12 mouse cellular contexts compared by ENCODE assay signal in genomic region chr7:101385866-101386452, GRCm38 (mm10). TPM values are rescaled to one million over a fixed set of nuclear protein-coding genes. Genes with fewer than 3 reads are reported as not detected.
DNase-seq lines count a peak whose midpoint lies in the region; ATAC-seq and TF ChIP-seq lines count a peak whose summit lies in the region.
"Had no signal": no experiment of that assay in that cellular context is flagged by ENCODE, and none has a peak within 500 bp of the region (broad histone marks: within the 10 kb centered on the region; RNA-seq: fewer than 3 reads in every experiment).

No protein-coding gene starts in this region.

- no peak for TF ChIP-seq EP300 in stomach, postnatal 0 days (optimal IDR thresholded peaks at IDR 0.05)

- no peak overlapping the region for H3K4me3 ChIP-seq in heart, embryonic 13.5 days
- peak overlapping the region; percentile 25 for H3K4me3 ChIP-seq in lung, embryonic 16.5 days (ENCODE audit: low read length)
- H3K4me3 ChIP-seq in stomach, postnatal 0 days (ENCODE audit: low read depth, low read length), result no peak overlapping the region
- no peak overlapping the region for H3K4me3 ChIP-seq in forebrain, embryonic 14.5 days (ENCODE audit: low read depth, low read length)
- H3K4me3 ChIP-seq: forebrain, embryonic 15.5 days; heart, embryonic 12.5 days had no signal

- H3K27me3 ChIP-seq in heart, embryonic 13.5 days (replicated peaks), result 0 out of 2 replicates have a peak, but pooled peaks cover 4% of the 10 kb centered on the region
- no peaks in the 10 kb centered on the region for H3K27me3 ChIP-seq in lung, embryonic 16.5 days (ENCODE audit: control insufficient read depth, insufficient read depth, low read depth, low read length)
- no peaks in the 10 kb centered on the region for H3K27me3 ChIP-seq in stomach, postnatal 0 days (ENCODE audit: control insufficient read depth, insufficient read depth, low read length)
- H3K27me3 ChIP-seq in forebrain, embryonic 14.5 days (replicated peaks; ENCODE audit: control insufficient read depth, insufficient read depth, low read length), result no peaks in the 10 kb centered on the region
- H3K27me3 ChIP-seq: forebrain, embryonic 15.5 days; heart, embryonic 12.5 days had no signal

- 0 out of 2 replicates have a peak overlapping the region, but pooled peaks have one; percentile 31 for H3K27ac ChIP-seq in heart, embryonic 13.5 days (replicated peaks)
- peak overlapping the region; percentile 90 for H3K27ac ChIP-seq in lung, embryonic 16.5 days (ENCODE audit: low read length)
- H3K27ac ChIP-seq in stomach, postnatal 0 days (replicated peaks), result peak overlapping the region; percentile 77
- H3K27ac ChIP-seq in forebrain, embryonic 14.5 days (ENCODE audit: low read depth, low read length), result no peak overlapping the region
- H3K27ac ChIP-seq: forebrain, embryonic 15.5 days had no signal

- peaks cover 23% of the 10 kb centered on the region for H3K36me3 ChIP-seq in heart, embryonic 13.5 days
- H3K36me3 ChIP-seq in lung, embryonic 16.5 days (ENCODE audit: control insufficient read depth, insufficient read depth, low read length), result peaks cover 18% of the 10 kb centered on the region
- peaks cover 11% of the 10 kb centered on the region; the same call in 1 of the 2 replicates for H3K36me3 ChIP-seq in stomach, postnatal 0 days (ENCODE audit: control insufficient read depth, insufficient read depth, low read length)
- no peaks in the 10 kb centered on the region for H3K36me3 ChIP-seq in forebrain, embryonic 14.5 days (ENCODE audit: control insufficient read depth, insufficient read depth, low read length)
- H3K36me3 ChIP-seq: forebrain, embryonic 15.5 days had no signal

- no peak for DNase-seq in heart, adult 8-10 months (ENCODE audit: low spot score)
- DNase-seq in lung, adult 18-20 months, result no peak
- DNase-seq in liver, result peak; percentile 42
- DNase-seq in stomach, postnatal 0 days (ENCODE audit: low spot score), result peak; percentile 38
- no peak for DNase-seq in forebrain, embryonic 14.5 days (ENCODE audit: low spot score)
- no peak for DNase-seq in embryo, embryonic 10 days (ENCODE audit: low spot score)
- DNase-seq: cerebellum, postnatal 36 days; layer of hippocampus, adult 9-11 months had no signal

- no peaks in the 10 kb centered on the region for H3K9me3 ChIP-seq in heart, embryonic 13.5 days
- H3K9me3 ChIP-seq in lung, embryonic 16.5 days (ENCODE audit: control insufficient read depth, low read length), result no peaks in the 10 kb centered on the region
- H3K9me3 ChIP-seq in stomach, postnatal 0 days (ENCODE audit: control insufficient read depth, low read length), result no peaks in the 10 kb centered on the region
- H3K9me3 ChIP-seq in forebrain, embryonic 14.5 days (replicated peaks; ENCODE audit: control insufficient read depth, low read length), result no peaks in the 10 kb centered on the region
- H3K9me3 ChIP-seq: forebrain, embryonic 15.5 days; heart, embryonic 12.5 days had no signal

- ATAC-seq in heart, embryonic 13.5 days (ENCODE audit: extremely low read depth, insufficient number of reproducible peaks, low FRiP score, low TSS enrichment), result no peak
- ATAC-seq in lung, embryonic 16.5 days (ENCODE audit: low read depth), result peak; percentile 72
- peak; percentile 19 for ATAC-seq in stomach, postnatal 0 days (ENCODE audit: low FRiP score, low TSS enrichment)
- ATAC-seq in forebrain, embryonic 14.5 days, result no peak
- ATAC-seq: forebrain, embryonic 15.5 days had no signal

- H3K4me2 ChIP-seq in heart, embryonic 13.5 days, result peak overlapping the region; percentile 28
- peak overlapping the region; percentile 49 for H3K4me2 ChIP-seq in lung, embryonic 16.5 days (ENCODE audit: low read depth, low read length)
- H3K4me2 ChIP-seq in stomach, postnatal 0 days (replicated peaks; ENCODE audit: low read depth), result peak overlapping the region; percentile 31
- H3K4me2 ChIP-seq in forebrain, embryonic 14.5 days (ENCODE audit: low read length), result no peak overlapping the region
- H3K4me2 ChIP-seq: forebrain, embryonic 15.5 days; heart, embryonic 12.5 days had no signal

- WGBS in heart, embryonic 13.5 days, result 48% methylated on average over 10 of the region's 10 CpGs
- WGBS in lung, embryonic 16.5 days, result 33% methylated on average over 10 of the region's 10 CpGs
- 34% methylated on average over 10 of the region's 10 CpGs for WGBS in stomach, postnatal 0 days
- WGBS in forebrain, embryonic 14.5 days, result 74% methylated on average over 10 of the region's 10 CpGs

- H3K4me1 ChIP-seq in heart, embryonic 13.5 days, result peaks cover 53% of the 10 kb centered on the region
- H3K4me1 ChIP-seq in lung, embryonic 16.5 days (replicated peaks; ENCODE audit: control insufficient read depth, insufficient read depth, low read length), result peaks cover 29% of the 10 kb centered on the region
- peaks cover 7% of the 10 kb centered on the region; the same call in 1 of the 2 replicates for H3K4me1 ChIP-seq in stomach, postnatal 0 days (replicated peaks; ENCODE audit: control insufficient read depth, insufficient read depth)
- no peaks in the 10 kb centered on the region for H3K4me1 ChIP-seq in forebrain, embryonic 14.5 days (ENCODE audit: control insufficient read depth, insufficient read depth, low read length)
- H3K4me1 ChIP-seq: forebrain, embryonic 15.5 days had no signal

- TF ChIP-seq CTCF in stomach, postnatal 0 days (IDR thresholded peaks at IDR 0.05; ENCODE audit: low read depth), result no peak

- peak overlapping the region; percentile 48; the same call in 1 of the 2 replicates for H3K9ac ChIP-seq in heart, embryonic 13.5 days
- H3K9ac ChIP-seq in lung, embryonic 16.5 days (ENCODE audit: low read length), result peak overlapping the region; percentile 40
- H3K9ac ChIP-seq in stomach, postnatal 0 days (ENCODE audit: low read length), result no peak overlapping the region
- no peak overlapping the region for H3K9ac ChIP-seq in forebrain, embryonic 14.5 days (ENCODE audit: low read length)
- H3K9ac ChIP-seq: forebrain, embryonic 15.5 days; heart, embryonic 12.5 days had no signal

RNA-seq across cellular contexts. Expression of gene Gm45837, which starts 24.7 kb away (rescaled TPM):
- not detected in 2 replicates for polyA plus RNA-seq in heart, embryonic 13.5 days (2015; fragmentation: Nextera tagmentation; extraction: Ambion mirVana)
- total RNA-seq in heart, adult 8-10 months (2022), result 1 to 10 TPM in 2 of 4 experiments, not detected in 2; 3.7 to 4.3 TPM
- 2.4 and 8.8 TPM in 2 replicates for polyA plus RNA-seq in lung, embryonic 16.5 days (2015; fragmentation: Nextera tagmentation; extraction: Ambion mirVana)
- 0.24 TPM in 1 of 2 replicates, not detected in the other for polyA plus RNA-seq in stomach, postnatal 0 days (2015; fragmentation: Nextera tagmentation; extraction: Ambion mirVana)
- not detected in 2 replicates for polyA plus RNA-seq in forebrain, embryonic 14.5 days (2014; fragmentation: Nextera tagmentation; extraction: Ambion mirVana)
- polyA plus RNA-seq: forebrain, embryonic 15.5 days had no signal

RNA-seq across cellular contexts. Expression of gene Pde2a, which starts 35.5 kb away (rescaled TPM):
- 10.4 and 11.5 TPM in 2 replicates for polyA plus RNA-seq in heart, embryonic 13.5 days (2015; fragmentation: Nextera tagmentation; extraction: Ambion mirVana)
- 10 to 100 TPM; 46.1 to 58.6 (median 52.8) TPM for total RNA-seq in heart, adult 8-10 months (2022)
- polyA plus RNA-seq in lung, embryonic 16.5 days (2015; fragmentation: Nextera tagmentation; extraction: Ambion mirVana), result 14.8 and 22.5 TPM in 2 replicates
- 9.2 and 9.5 TPM in 2 replicates for polyA plus RNA-seq in stomach, postnatal 0 days (2015; fragmentation: Nextera tagmentation; extraction: Ambion mirVana)
- 27.0 and 34.7 TPM in 2 replicates for polyA plus RNA-seq in forebrain, embryonic 14.5 days (2014; fragmentation: Nextera tagmentation; extraction: Ambion mirVana)

RNA-seq across cellular contexts. Expression of gene Arap1, which starts 38.1 kb away (rescaled TPM):
- polyA plus RNA-seq in heart, embryonic 13.5 days (2015; fragmentation: Nextera tagmentation; extraction: Ambion mirVana), result 25.6 and 26.3 TPM in 2 replicates
- 10 to 100 TPM; 27.2 to 40.0 (median 28.4) TPM for total RNA-seq in heart, adult 8-10 months (2022)
- 115 and 118 TPM in 2 replicates for polyA plus RNA-seq in lung, embryonic 16.5 days (2015; fragmentation: Nextera tagmentation; extraction: Ambion mirVana)
- 37.2 and 44.7 TPM in 2 replicates for polyA plus RNA-seq in stomach, postnatal 0 days (2015; fragmentation: Nextera tagmentation; extraction: Ambion mirVana)
- polyA plus RNA-seq in forebrain, embryonic 14.5 days (2014; fragmentation: Nextera tagmentation; extraction: Ambion mirVana), result 5.8 and 6.5 TPM in 2 replicates

Comparison
In these comparisons a context has a peak if more than half of its experiments do, and no peak if none do; other contexts are left out.
1. ATAC-seq: peak in lung, embryonic 16.5 days (single experiment) and stomach, postnatal 0 days (single experiment); none in heart, embryonic 13.5 days (single experiment) and forebrain, embryonic 14.5 days (single experiment).
2. H3K9ac ChIP-seq: peak in heart, embryonic 13.5 days (single experiment) and lung, embryonic 16.5 days (single experiment); none in stomach, postnatal 0 days (single experiment) and forebrain, embryonic 14.5 days (single experiment).
3. DNase-seq: peak in liver (single experiment) and stomach, postnatal 0 days (single experiment); none in heart, adult 8-10 months (single experiment), lung, adult 18-20 months (0 of 2), forebrain, embryonic 14.5 days (single experiment) and embryo, embryonic 10 days (single experiment).